Mouse (Mus musculus) myocyte (in vitro differentiated cells): Measurements from ENCODE around the gene Letmd1. TPM values are rescaled to one million over a fixed set of nuclear protein-coding genes. Genes with fewer than 3 reads are reported as not detected.
A peak's percentile ranks its signal among the peaks of the same experiment; 100 is the strongest.

Experiments
- H3K27me3 ChIP-seq: one replicate; pipeline ENCODE4 v1.6.1; 2011; ENCODE audit not compliant: control insufficient read depth, insufficient read depth, insufficient read length
- H3K36me3 ChIP-seq: one replicate; pipeline ENCODE4 v1.6.1; 2011; ENCODE audit not compliant: control insufficient read depth, insufficient read depth
- H3K4me2 ChIP-seq: one replicate; pipeline ENCODE4 v1.6.1; 2011; ENCODE audit warnings: low read depth, control low read depth
- H3K4me3 ChIP-seq: one replicate; pipeline ENCODE4 v1.5.1; 2011; ENCODE audit warnings: mild to moderate bottlenecking, control low read depth, moderate library complexity
- H3K79me2 ChIP-seq: one replicate; pipeline ENCODE4 v1.6.1; 2011; ENCODE audit not compliant: control insufficient read depth, insufficient read depth
- H3ac ChIP-seq: one replicate; pipeline ENCODE4 v1.6.1; 2011; ENCODE audit not compliant: control insufficient read depth, insufficient read length
- CEBPB ChIP-seq: IDR thresholded peaks from 2 replicates; pipeline ENCODE4 v1.6.1; 2011; ENCODE audit warnings: mild to moderate bottlenecking, moderate library complexity; ENCODE audit not compliant: poor library complexity, insufficient read depth, severe bottlenecking
- E2F4 ChIP-seq: IDR thresholded peaks from one replicate; pipeline ENCODE4 v1.6.1; 2011; ENCODE audit warnings: mild to moderate bottlenecking, control low read depth, moderate library complexity; ENCODE audit not compliant: insufficient read depth
- MAX ChIP-seq: IDR thresholded peaks from one replicate; pipeline ENCODE4 v1.6.1; 2011; ENCODE audit warnings: low read depth, mild to moderate bottlenecking, control low read depth
- MYOD1 ChIP-seq, 3 experiments: IDR thresholded peaks; one replicate each; pipeline ENCODE4 v1.6.1; 2011; ENCODE audit warnings: control low read depth in 2 of 3, low read depth in 2 of 3, mild to moderate bottlenecking in 2 of 3, moderate library complexity in 1 of 3; ENCODE audit not compliant: insufficient read length in 2 of 3, control insufficient read depth in 1 of 3
- MYOG ChIP-seq, 3 experiments: IDR thresholded peaks; one replicate each; pipeline ENCODE4 v1.6.1; 2011; ENCODE audit warnings: control low read depth in 2 of 3, low read depth in 2 of 3, mild to moderate bottlenecking in 2 of 3; ENCODE audit not compliant: insufficient read length in 2 of 3, control insufficient read depth in 1 of 3, insufficient read depth in 1 of 3
- POLR2A ChIP-seq: IDR thresholded peaks from one replicate; pipeline ENCODE4 v1.6.1; 2011; ENCODE audit warnings: low read depth, mild to moderate bottlenecking, control low read depth, moderate library complexity; ENCODE audit not compliant: insufficient read length
- POLR2AphosphoS2 ChIP-seq: IDR thresholded peaks from one replicate; pipeline ENCODE4 v1.6.1; 2011; ENCODE audit warnings: low read depth, control low read depth; ENCODE audit not compliant: insufficient read length
- REST ChIP-seq: IDR thresholded peaks from one replicate; pipeline ENCODE4 v1.6.1; 2011; ENCODE audit warnings: mild to moderate bottlenecking, control low read depth, moderate library complexity; ENCODE audit not compliant: insufficient read depth, insufficient read length
- SRF ChIP-seq: IDR thresholded peaks from one replicate; pipeline ENCODE4 v1.6.1; 2011; ENCODE audit warnings: low read depth; ENCODE audit not compliant: control insufficient read depth, insufficient read length
- TCF12 ChIP-seq: IDR thresholded peaks from one replicate; pipeline ENCODE4 v1.6.1; 2011; ENCODE audit warnings: mild to moderate bottlenecking, control low read depth; ENCODE audit not compliant: poor library complexity, insufficient read depth, severe bottlenecking
- TCF3 ChIP-seq: IDR thresholded peaks from one replicate; pipeline ENCODE4 v1.6.1; 2011; ENCODE audit warnings: low read depth, control low read depth; ENCODE audit not compliant: insufficient read length
- USF1 ChIP-seq: IDR thresholded peaks from one replicate; pipeline ENCODE4 v1.6.1; 2011; ENCODE audit warnings: low read depth, mild to moderate bottlenecking, control low read depth, moderate library complexity
- polyA plus RNA-seq: library from polyadenylated mRNA; unstranded; fragments of >200 nt; fragmentation: generic; extraction: Trizol; gene quantifications from one replicate; pipeline ENCODE4 v1.2.1, GENCODE M21; 2012; ENCODE audit warnings: missing spikeins

The Letmd1 gene
- polyA plus RNA-seq, 1 experiment, result 24.8 TPM

DNA sequence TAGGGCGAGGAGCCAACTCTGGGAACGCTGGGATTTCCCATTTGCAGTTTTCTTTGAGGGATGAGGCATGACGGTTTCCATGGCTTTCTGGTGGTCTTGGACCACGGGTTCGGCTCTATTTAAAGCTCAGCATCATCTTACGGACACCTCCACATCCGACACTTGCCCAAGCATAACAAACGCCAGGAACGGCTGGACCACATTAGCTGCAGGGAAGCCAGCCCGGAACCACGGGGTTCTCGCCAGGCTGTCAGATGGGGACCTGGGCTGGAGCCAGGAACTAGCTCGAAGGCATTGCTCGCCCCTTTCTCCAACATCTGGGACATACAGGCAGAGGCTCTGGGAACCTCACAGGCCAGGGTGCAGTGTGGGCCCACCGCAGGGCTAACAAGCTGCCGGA lies 17.6 kb upstream of the Letmd1 start:
- no peaks in the 10 kb centered on the region for H3K27me3 ChIP-seq
- H3K79me2 ChIP-seq, result no peaks in the 10 kb centered on the region
- TF ChIP-seq USF1 (no peak), TCF3 (no peak), MAX (no peak), POLR2A (no peak), E2F4 (no peak)
- H3K4me3 ChIP-seq, result no peak overlapping the region
- no peak overlapping the region for H3ac ChIP-seq
- H3K36me3 ChIP-seq, result no peaks in the 10 kb centered on the region
- H3K4me2 ChIP-seq, result peak overlapping the region; percentile 42

GRCm38 (mm10) chr15:100452486-100452885 lies 16.3 kb upstream of the Letmd1 start:
- Histone ChIP-seq H3K4me2 (no peak overlapping the region), H3K4me3 (no peak overlapping the region), H3ac (no peak overlapping the region), H3K27me3 (no peaks in the 10 kb centered on the region), H3K36me3 (no peaks in the 10 kb centered on the region), H3K79me2 (no peaks in the 10 kb centered on the region)
- no peak for TF ChIP-seq MYOG (IDR thresholded peaks at IDR 0.05; ENCODE audit: control insufficient read depth in 1 of 3, insufficient read depth in 1 of 3, insufficient read length in 2 of 3, low read depth in 2 of 3)
- TF ChIP-seq POLR2AphosphoS2, result no peak
- TF ChIP-seq POLR2A, result no peak
- no peak for TF ChIP-seq SRF
- TF ChIP-seq TCF12, result no peak
- TF ChIP-seq CEBPB, result no peak
- TF ChIP-seq USF1, result no peak
- no peak for TF ChIP-seq TCF3
- no peak for TF ChIP-seq E2F4
- no peak for TF ChIP-seq REST
- no peak for TF ChIP-seq MAX
- TF ChIP-seq MYOD1 (IDR thresholded peaks at IDR 0.05; ENCODE audit: control insufficient read depth in 1 of 3, insufficient read length in 2 of 3, low read depth in 2 of 3), result no peak

GRCm38 (mm10) chr15:100456356-100456991 lies 12.3 kb upstream of the Letmd1 start:
- TF ChIP-seq MYOG (IDR thresholded peaks at IDR 0.05; ENCODE audit: control insufficient read depth in 1 of 3, insufficient read depth in 1 of 3, insufficient read length in 2 of 3, low read depth in 2 of 3), result no peak
- TF ChIP-seq SRF, result no peak
- TF ChIP-seq TCF3, result no peak
- TF ChIP-seq USF1, result no peak
- TF ChIP-seq CEBPB, result no peak
- TF ChIP-seq MAX, result no peak
- TF ChIP-seq REST, result no peak
- TF ChIP-seq POLR2AphosphoS2, result no peak
- no peak for TF ChIP-seq POLR2A
- TF ChIP-seq MYOD1 (IDR thresholded peaks at IDR 0.05; ENCODE audit: control insufficient read depth in 1 of 3, insufficient read length in 2 of 3, low read depth in 2 of 3), result no peak
- TF ChIP-seq E2F4, result no peak
- TF ChIP-seq TCF12, result no peak
- Histone ChIP-seq H3K27me3 (no peaks in the 10 kb centered on the region), H3K4me3 (no peak overlapping the region), H3ac (no peak overlapping the region), H3K79me2 (no peaks in the 10 kb centered on the region), H3K4me2 (no peak overlapping the region), H3K36me3 (no peaks in the 10 kb centered on the region)

- H3K4me3 ChIP-seq, result no peak overlapping the region
- no peak overlapping the region for H3ac ChIP-seq
- H3K79me2 ChIP-seq, result no peaks in the 10 kb centered on the region
- no peaks in the 10 kb centered on the region for H3K36me3 ChIP-seq
- no peak for TF ChIP-seq TCF12
- H3K4me2 ChIP-seq, result peak overlapping the region; percentile 77
- no peaks in the 10 kb centered on the region for H3K27me3 ChIP-seq
Measured at GRCm38 (mm10) chr15:100457340-100457739, 11.5 kb upstream of the Letmd1 start.

DNA sequence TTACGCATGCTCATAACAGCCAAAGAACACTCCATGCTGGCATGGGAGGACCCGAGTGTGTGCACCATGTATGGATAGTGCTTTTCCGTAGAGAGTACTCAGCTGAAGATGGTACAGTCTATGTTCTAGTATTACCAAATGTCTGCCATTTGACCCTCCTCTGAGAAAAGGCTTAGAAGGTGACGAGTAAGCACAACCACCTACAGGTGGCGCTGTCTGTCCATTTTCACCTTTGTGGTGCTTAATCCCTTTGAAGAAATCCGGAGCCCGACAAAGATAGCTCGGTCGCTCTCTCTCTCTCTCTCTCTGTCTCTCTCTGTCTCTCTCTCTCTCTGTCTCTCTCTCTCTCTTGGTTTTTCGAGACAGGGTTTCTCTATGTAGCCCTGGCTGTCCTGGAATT lies 10.8 kb upstream of the Letmd1 start:
- H3ac ChIP-seq, result no peak overlapping the region
- H3K4me2 ChIP-seq, result peak overlapping the region; percentile 77
- no peaks in the 10 kb centered on the region for H3K79me2 ChIP-seq
- TF ChIP-seq SRF (no peak), MYOD1 (IDR thresholded peaks at IDR 0.05; ENCODE audit: control insufficient read depth in 1 of 3, insufficient read length in 2 of 3, low read depth in 2 of 3) (no peak), E2F4 (no peak), CEBPB (no peak), TCF3 (no peak), MAX (no peak), MYOG (IDR thresholded peaks at IDR 0.05; ENCODE audit: control insufficient read depth in 1 of 3, insufficient read depth in 1 of 3, insufficient read length in 2 of 3, low read depth in 2 of 3) (no peak), POLR2A (no peak), USF1 (no peak), REST (no peak), TCF12 (no peak), POLR2AphosphoS2 (no peak)
- no peak overlapping the region for H3K4me3 ChIP-seq
- no peaks in the 10 kb centered on the region for H3K36me3 ChIP-seq
- H3K27me3 ChIP-seq, result no peaks in the 10 kb centered on the region
